Mouse (Mus musculus): ENCODE data around the gene Colgalt2.

Gene Colgalt2

GRCm38 (mm10) chr1:152531498-152531897, 131.9 kb downstream of the Colgalt2 start:
- in situ Hi-C loops (cut with MboI, MseI): no loop called here

- in situ Hi-C loops (cut with MboI, MseI): no loop called here
Observed at GRCm38 (mm10) chr1:152534531-152534930, 134.9 kb downstream of the Colgalt2 start.

- in situ Hi-C loops (cut with MboI, MseI): no loop called here
Observed at GRCm38 (mm10) chr1:152536416-152537018, 136.9 kb downstream of the Colgalt2 start.

GRCm38 (mm10) chr1:152537186-152537585, 137.6 kb downstream of the Colgalt2 start:
- in situ Hi-C loops (cut with MboI, MseI): no loop called here

GRCm38 (mm10) chr1:152538817-152539216, 139.2 kb downstream of the Colgalt2 start:
- in situ Hi-C loops (cut with MboI, MseI): no loop called here

- in situ Hi-C loops (cut with MboI, MseI): no loop called here
Observed at GRCm38 (mm10) chr1:152540304-152540887, 140.8 kb downstream of the Colgalt2 start.

GRCm38 (mm10) chr1:152542747-152543378, 143.2 kb downstream of the Colgalt2 start:
- in situ Hi-C loops (cut with MboI, MseI): no loop called here

GRCm38 (mm10) chr1:152543449-152544159, 144.0 kb downstream of the Colgalt2 start:
- in situ Hi-C loops (cut with MboI, MseI): no loop called here

- in situ Hi-C loops (cut with MboI, MseI): no loop called here
Observed at GRCm38 (mm10) chr1:152549061-152549738, 149.6 kb downstream of the Colgalt2 start.

- in situ Hi-C loops (cut with MboI, MseI): no loop called here
Observed at GRCm38 (mm10) chr1:152550544-152550943, 150.9 kb downstream of the Colgalt2 start.

- in situ Hi-C loops (cut with MboI, MseI): no loop called here
Observed at GRCm38 (mm10) chr1:152550973-152551372, 151.3 kb downstream of the Colgalt2 start.

- in situ Hi-C loops (cut with MboI, MseI): no loop called here
Observed at GRCm38 (mm10) chr1:152553912-152554547, 154.4 kb downstream of the Colgalt2 start.

GRCm38 (mm10) chr1:152555944-152556573, 156.4 kb downstream of the Colgalt2 start:
- in situ Hi-C loops (cut with MboI, MseI): no loop called here

GRCm38 (mm10) chr1:152556576-152557281, 157.1 kb downstream of the Colgalt2 start:
- in situ Hi-C loops (cut with MboI, MseI): no loop called here

Measured in T-helper 1 cell (primary cell).